ENCODE assay signal across 8 mouse cellular contexts in the genomic region with DNA sequence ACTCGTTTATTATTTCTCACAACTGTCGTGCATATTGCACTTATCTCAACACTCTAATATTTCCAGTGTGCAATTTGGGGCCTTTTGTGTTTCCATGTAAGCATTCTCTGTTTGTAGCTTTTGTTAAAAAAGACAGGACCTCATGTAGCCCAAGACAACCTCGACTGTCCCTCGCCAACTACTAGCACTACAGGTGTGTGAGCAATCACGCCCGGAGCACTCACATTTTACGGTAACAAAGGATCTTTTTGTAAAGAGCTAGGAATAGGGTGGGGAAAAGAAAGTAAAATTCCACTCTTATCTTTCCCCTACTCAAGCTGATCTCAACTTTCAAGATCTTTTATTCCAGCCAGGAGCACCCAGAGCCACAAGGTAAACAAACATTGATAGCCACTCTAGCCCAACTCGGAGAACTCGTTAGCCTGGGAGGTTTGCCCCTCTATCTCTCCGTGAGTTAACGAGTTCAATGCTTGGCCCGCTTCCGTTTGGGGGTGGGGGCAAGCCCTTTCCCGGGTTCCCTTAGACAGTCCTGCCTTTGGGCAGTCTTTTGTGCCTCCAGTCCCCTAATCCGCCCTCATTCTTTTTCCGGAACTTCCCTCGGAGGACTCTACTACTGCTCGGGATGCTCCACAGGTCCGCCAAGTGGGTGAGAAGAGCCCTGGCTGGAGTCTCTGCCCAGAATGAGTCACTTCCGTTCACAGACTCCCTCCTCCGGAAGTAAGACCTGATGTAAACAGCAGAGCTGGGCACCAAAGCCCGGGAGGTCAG. TPM values are rescaled to one million over a fixed set of nuclear protein-coding genes. Genes with fewer than 3 reads are reported as not detected.
DNase-seq lines count a peak whose midpoint lies in the region; ATAC-seq and TF ChIP-seq lines count a peak whose summit lies in the region.

Gene Gm45208, plus strand, starts transcription at position 732 of the 768 bp plus-strand sequence.

- DNase-seq in ES-E14 (ENCODE audit: low read depth, low spot score), result no peak
- DNase-seq in cerebellum, adult 18-20 months, result peak; percentile 69 to 79
- DNase-seq in heart, postnatal 4 days, result peak; percentile 60
- peak; percentile 50 for DNase-seq in layer of hippocampus, adult 9-10 months (ENCODE audit: low spot score)
- peak; percentile 49 for DNase-seq in ovary, adult 18-20 months (ENCODE audit: low spot score)
- DNase-seq in thymus, adult 2 months, result peak; percentile 73

- peaks cover 16% of the 10 kb centered on the region; the same call in 1 of the 2 replicates for H3K36me3 ChIP-seq in ES-E14 (ENCODE audit: control insufficient read depth, insufficient read depth, low read length, poor library complexity, severe bottlenecking)
- H3K36me3 ChIP-seq in forebrain, embryonic 16.5 days (ENCODE audit: control insufficient read depth, insufficient read depth), result no peaks in the 10 kb centered on the region
- H3K36me3 ChIP-seq in lung, embryonic 16.5 days (ENCODE audit: control insufficient read depth, insufficient read depth, low read length), result peaks cover 5% of the 10 kb centered on the region
- peaks cover 9% of the 10 kb centered on the region for H3K36me3 ChIP-seq in thymus, adult 2 months (ENCODE audit: control insufficient read depth, insufficient read depth, low read length)

- TF ChIP-seq CTCF in thymus, adult 2 months (IDR thresholded peaks at IDR 0.05; ENCODE audit: borderline replicate concordance, control insufficient read depth, extremely low read depth, insufficient read depth, low read length, poor library complexity), result no peak

- WGBS in forebrain, embryonic 16.5 days, result 24% methylated on average over 22 of the region's 22 CpGs
- 13% methylated on average over 22 of the region's 22 CpGs for WGBS in lung, embryonic 16.5 days
- 6% methylated on average over 22 of the region's 22 CpGs for WGBS in thymus, adult 2 months

- TF ChIP-seq POLR2A in thymus, adult 2 months (IDR thresholded peaks at IDR 0.05; ENCODE audit: control insufficient read depth, extremely low read depth, insufficient read depth, low read length, poor library complexity), result no peak

- peak within 1 kb of the TSS; percentile 68 to 99 for H3K4me3 ChIP-seq in ES-E14 (ENCODE audit: insufficient read depth in 1 of 2, low read depth in 1 of 2, low read length in 2 of 2, poor library complexity in 1 of 2, severe bottlenecking in 1 of 2)
- H3K4me3 ChIP-seq in forebrain, embryonic 16.5 days (replicated peaks; ENCODE audit: low read length), result peak within 1 kb of the TSS; percentile 63
- peak within 1 kb of the TSS; percentile 66 for H3K4me3 ChIP-seq in lung, embryonic 16.5 days (ENCODE audit: low read length)
- H3K4me3 ChIP-seq in thymus, adult 2 months (ENCODE audit: control insufficient read depth, insufficient read depth, low read length), result peak within 1 kb of the TSS; percentile 82

- no peaks in the 10 kb centered on the region for H3K9me3 ChIP-seq in ES-E14 (ENCODE audit: control insufficient read depth, insufficient read depth, low read depth, low read length)
- no peaks in the 10 kb centered on the region for H3K9me3 ChIP-seq in forebrain, embryonic 16.5 days (ENCODE audit: control insufficient read depth, low read length)
- no peaks in the 10 kb centered on the region for H3K9me3 ChIP-seq in lung, embryonic 16.5 days (ENCODE audit: control insufficient read depth, low read length)

- peak within 1 kb of the TSS; percentile 98 for H3K27ac ChIP-seq in ES-E14 (ENCODE audit: insufficient read depth, low read depth, low read length, poor library complexity, severe bottlenecking)
- H3K27ac ChIP-seq in forebrain, embryonic 16.5 days (ENCODE audit: low read length), result peak within 1 kb of the TSS; percentile 94
- peak within 1 kb of the TSS; percentile 98 for H3K27ac ChIP-seq in lung, embryonic 16.5 days (ENCODE audit: low read length)
- peak within 1 kb of the TSS; percentile 90 for H3K27ac ChIP-seq in thymus, adult 2 months (ENCODE audit: control insufficient read depth, insufficient read depth, low read length)

- H3K4me1 ChIP-seq in ES-E14 (ENCODE audit: control insufficient read depth in 2 of 2, insufficient read depth in 2 of 2, low read length in 2 of 2, poor library complexity in 1 of 2), result peaks cover 0 to 7% of the 10 kb centered on the region in 2 experiments; a peak in 2 of 4 replicates
- peaks cover 6% of the 10 kb centered on the region for H3K4me1 ChIP-seq in forebrain, embryonic 16.5 days (replicated peaks; ENCODE audit: control insufficient read depth, insufficient read depth, low read length)
- 0 out of 2 replicates have a peak, but pooled peaks cover 3% of the 10 kb centered on the region for H3K4me1 ChIP-seq in lung, embryonic 16.5 days (replicated peaks; ENCODE audit: control insufficient read depth, insufficient read depth, low read length)
- H3K4me1 ChIP-seq in thymus, adult 2 months (replicated peaks; ENCODE audit: control insufficient read depth, insufficient read depth, low read length), result peaks cover 6% of the 10 kb centered on the region; the same call in 1 of the 2 replicates

- H3K4me2 ChIP-seq in forebrain, embryonic 16.5 days (ENCODE audit: low read length), result peak within 1 kb of the TSS; percentile 77
- H3K4me2 ChIP-seq in lung, embryonic 16.5 days (ENCODE audit: low read depth, low read length), result peak within 1 kb of the TSS; percentile 47

- ATAC-seq in forebrain, embryonic 16.5 days, result peak; percentile 93
- peak; percentile 91 for ATAC-seq in lung, embryonic 16.5 days (ENCODE audit: low read depth)

- H3K27me3 ChIP-seq in forebrain, embryonic 16.5 days (replicated peaks; ENCODE audit: control insufficient read depth, insufficient read depth, low read length), result no peaks in the 10 kb centered on the region
- no peaks in the 10 kb centered on the region for H3K27me3 ChIP-seq in lung, embryonic 16.5 days (ENCODE audit: control insufficient read depth, insufficient read depth, low read depth, low read length)
- H3K27me3 ChIP-seq in thymus, adult 2 months (ENCODE audit: control insufficient read depth, insufficient read depth, low read length), result no peaks in the 10 kb centered on the region

- in situ Hi-C loops in ES-E14 (cut with MboI; ENCODE audit: low sequenced_read_pairs in 2 of 2, unreplicated experiment in 2 of 2), result no loop called here

- H3K9ac ChIP-seq in ES-E14 (ENCODE audit: insufficient read depth, low read depth, low read length, poor library complexity, severe bottlenecking), result peak within 1 kb of the TSS; percentile 90
- peak within 1 kb of the TSS; percentile 66 for H3K9ac ChIP-seq in forebrain, embryonic 16.5 days (replicated peaks; ENCODE audit: low read depth, low read length)
- H3K9ac ChIP-seq in lung, embryonic 16.5 days (ENCODE audit: low read length), result peak within 1 kb of the TSS; percentile 76

TF ChIP-seq in ES-E14, 5 proteins besides CTCF, POLR2A, EP300 and RAD21:
- no peak for TF ChIP-seq ZNF384 (IDR thresholded peaks at IDR 0.05; ENCODE audit: low read depth, low read length)
- no peak for TF ChIP-seq MAFK (IDR thresholded peaks at IDR 0.05; ENCODE audit: insufficient read depth, low read depth, low read length)
- no peak for TF ChIP-seq CHD2 (IDR thresholded peaks at IDR 0.05; ENCODE audit: low read depth, low read length)

RNA-seq across cellular contexts. Expression of gene Gm45208, which starts in this region (rescaled TPM):
- total RNA-seq in ES-E14 (2012; rRNA removed), result 0.26 TPM in 1 of 2 replicates, not detected in the other
- 0.71 TPM in 1 of 2 replicates, not detected in the other for polyA plus RNA-seq in forebrain, embryonic 16.5 days (2015; fragmentation: Nextera tagmentation; extraction: Ambion mirVana)
- not detected for total RNA-seq in heart, postnatal 4 days (2021)
- polyA plus RNA-seq in lung, embryonic 16.5 days (2015; fragmentation: Nextera tagmentation; extraction: Ambion mirVana), result 0.72 and 1.7 TPM in 2 replicates
- polyA plus RNA-seq in thymus, adult 2 months (2012; rRNA removed), result 1.8 and 1.9 TPM in 2 replicates

Comparison
In these comparisons a context has a peak if more than half of its experiments do, and no peak if none do; other contexts are left out.
1. Peak in ATAC-seq, H3K4me3 ChIP-seq, H3K27ac ChIP-seq, H3K9ac ChIP-seq and H3K4me2 ChIP-seq in forebrain, embryonic 16.5 days; RNA of the gene not detected or under 1 TPM.
2. Peak in DNase-seq in heart, postnatal 4 days; RNA of the gene not detected or under 1 TPM.